Mouse (Mus musculus) megakaryocyte, embryonic 14.5 days (primary cell): Measurements from ENCODE around the gene Trabd2b.

ENCODE experiments used
- FLI1 ChIP-seq: IDR thresholded peaks from 2 replicates; pipeline ENCODE4 v1.6.1; 2012; ENCODE audit warnings: low read length, inconsistent platforms, mixed read lengths
- GATA1 ChIP-seq: IDR thresholded peaks from 3 replicates; pipeline ENCODE4 v1.6.1; 2012; ENCODE audit warnings: mixed read lengths, low read length, inconsistent platforms, borderline replicate concordance

DNA sequence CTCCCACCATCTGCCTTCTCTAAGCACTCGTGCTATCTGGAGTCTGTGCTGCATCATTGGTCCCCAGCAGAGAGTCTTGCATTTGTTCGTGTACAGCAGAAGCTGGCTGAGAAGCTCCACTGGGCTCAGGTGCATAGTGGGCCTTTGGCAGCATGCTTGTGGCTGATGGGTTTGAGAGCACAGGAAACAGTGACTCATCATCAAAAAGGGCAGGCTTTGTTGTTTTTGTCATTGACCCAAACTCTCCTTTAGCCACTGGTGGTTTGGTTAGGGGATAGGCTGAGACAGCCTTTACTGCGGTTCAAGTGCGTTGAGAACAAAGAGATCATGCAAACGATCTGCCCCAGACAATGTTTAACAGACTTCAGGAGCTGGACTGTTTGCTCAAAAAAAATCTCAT, 19.3 kb downstream of the Trabd2b start:
- TF ChIP-seq GATA1 (no peak), FLI1 (no peak)
